Mouse (Mus musculus): ENCODE data around the gene Asb3.
A peak's percentile ranks its signal among the peaks of the same experiment; 100 is the strongest.

Asb3 gene

DNA sequence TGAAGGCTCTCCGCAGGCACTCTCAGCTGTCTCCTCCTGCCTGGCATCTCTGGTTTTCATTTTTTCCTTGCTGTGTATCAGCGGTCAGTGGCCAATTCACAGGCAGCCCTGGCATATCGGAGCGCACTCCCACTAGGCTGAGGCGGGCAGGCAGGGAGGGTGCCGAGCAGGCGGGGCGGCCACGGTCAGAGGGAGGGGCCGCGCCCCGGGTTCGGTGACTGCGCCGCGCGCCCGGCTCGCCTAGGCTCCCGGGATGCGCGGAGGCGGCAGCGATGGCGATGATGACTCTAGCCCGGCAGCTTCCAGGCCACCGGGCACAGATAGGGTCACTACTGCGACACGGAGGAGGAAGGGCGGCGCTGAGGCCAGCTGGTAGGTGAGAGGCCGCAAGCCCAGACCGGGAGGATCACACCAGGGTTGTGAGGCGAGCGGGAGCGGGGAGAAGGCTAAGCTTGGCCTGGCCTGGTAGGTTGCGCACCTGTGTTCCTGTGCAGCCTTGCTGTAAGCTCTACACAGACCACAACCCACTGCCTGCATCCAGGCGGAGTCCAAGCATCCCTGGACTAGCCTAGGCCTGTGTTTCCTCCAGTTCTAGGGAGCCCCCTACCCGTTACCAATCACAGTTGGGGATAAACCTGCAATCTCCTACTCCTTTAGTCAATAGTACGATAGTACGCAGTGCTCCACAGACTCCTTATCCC lies at the start of gene Asb3, which contains the start of gene Gpr75:
Gene Asb3, plus strand, starts transcription at position 246 of the 701 bp plus-strand sequence.
Gene Gpr75, plus strand, starts transcription at position 188 of the 701 bp plus-strand sequence.
- DNase-seq (ENCODE audit: low spot score in 2 of 2): peak; percentile 34 to 65

DNA sequence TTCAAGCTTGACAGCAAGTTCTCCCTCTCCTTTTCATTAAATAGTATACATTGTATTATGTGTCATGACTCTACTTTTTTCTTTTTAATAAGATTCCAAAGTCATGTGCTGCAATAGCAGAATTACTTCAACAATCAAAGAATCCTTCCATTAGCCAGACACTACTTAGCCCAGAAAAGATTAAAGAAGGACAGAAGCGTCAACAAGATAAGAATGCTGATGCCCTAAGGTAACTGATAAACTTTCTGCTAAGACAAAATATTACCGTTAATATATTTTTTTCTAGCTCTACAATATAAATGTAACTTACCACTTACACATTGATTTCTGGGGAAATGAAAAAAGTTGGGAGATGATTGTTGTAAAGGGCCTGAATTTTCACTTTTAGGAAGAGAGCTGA lies 46.4 kb upstream of the Asb3 start:
- DNase-seq (ENCODE audit: low spot score in 2 of 2): no peak

DNA sequence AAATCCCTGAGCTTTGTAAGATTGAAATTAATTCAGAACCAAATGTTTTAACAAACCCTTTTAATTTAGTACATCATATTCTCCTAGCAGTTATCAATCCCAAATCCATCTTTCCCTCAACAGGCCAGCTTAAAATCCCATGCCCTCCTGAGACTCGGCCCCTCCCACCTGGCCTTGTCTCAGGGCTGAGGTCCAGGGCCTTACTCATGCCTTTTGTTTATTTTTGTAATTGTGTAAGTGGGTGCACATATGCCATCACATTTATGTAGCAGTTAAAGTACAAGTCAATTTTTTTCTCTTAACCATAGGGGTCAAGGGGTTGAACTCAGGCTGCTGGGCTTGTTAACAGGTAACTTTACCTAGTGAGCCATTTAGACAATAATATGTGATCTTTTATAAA lies 40.9 kb upstream of the Asb3 start:
- no peak for DNase-seq (ENCODE audit: low spot score in 2 of 2)

DNA sequence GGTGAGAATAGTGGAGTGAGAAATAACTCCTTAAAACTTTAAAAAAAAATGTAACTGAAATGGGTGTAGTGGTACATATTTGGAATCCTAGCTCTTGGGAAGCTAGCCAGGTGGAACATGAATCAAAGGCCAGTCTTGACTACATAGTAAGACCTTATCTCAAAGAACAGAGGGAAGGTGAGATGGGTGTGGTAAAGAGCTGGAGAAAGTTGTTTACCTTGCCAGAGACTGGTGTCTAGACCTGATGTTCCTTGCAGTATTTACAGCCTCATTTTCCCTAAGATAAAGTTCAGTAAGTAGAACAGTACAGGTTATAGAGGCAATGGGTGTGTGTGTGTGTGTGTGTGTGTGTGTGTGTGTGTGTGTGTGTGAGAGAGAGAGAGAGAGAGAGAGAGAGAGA lies 12.8 kb upstream of the Asb3 start:
- no peak for DNase-seq (ENCODE audit: low spot score in 2 of 2)

DNA sequence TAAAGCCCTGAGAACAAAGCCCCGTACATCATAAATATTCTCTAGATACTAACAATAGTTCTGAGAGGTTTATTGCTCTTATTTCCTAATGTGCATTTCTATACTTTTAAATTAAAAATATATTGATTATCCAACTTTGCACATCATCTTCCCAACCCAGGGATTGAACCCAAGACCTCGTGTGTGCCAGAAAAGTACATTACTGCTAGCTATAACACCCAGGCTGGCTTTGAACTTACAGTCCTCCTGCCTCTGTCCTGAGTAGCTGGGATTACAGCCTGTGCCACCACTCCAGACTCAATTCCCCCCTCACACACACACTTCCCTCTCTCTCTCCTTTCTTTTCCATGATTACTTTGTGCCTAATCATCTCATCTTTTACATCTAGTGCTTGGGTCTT lies 2.9 kb downstream of the Asb3 start:
- DNase-seq (ENCODE audit: low spot score in 2 of 2): no peak

DNA sequence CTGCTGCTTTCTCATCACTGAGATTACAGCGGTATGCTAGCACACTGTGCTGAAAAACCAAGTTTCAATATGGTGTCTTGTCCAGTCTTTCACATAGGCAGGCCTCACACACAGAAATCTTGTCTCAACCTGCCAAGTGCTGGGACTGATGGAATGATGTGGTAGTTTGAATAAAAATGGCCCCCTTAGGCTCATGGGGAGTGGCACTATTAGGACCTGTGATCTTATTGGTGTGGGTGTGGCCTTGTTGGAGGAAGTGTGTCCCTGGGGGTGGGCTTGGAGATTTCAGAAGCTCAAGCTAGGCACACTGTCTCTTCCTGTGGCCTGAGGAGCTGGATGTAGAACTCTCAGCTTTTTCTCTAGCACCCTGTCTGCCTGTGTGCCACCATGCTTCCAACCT lies 11.0 kb downstream of the Asb3 start:
- no peak for DNase-seq (ENCODE audit: low spot score in 2 of 2)

DNA sequence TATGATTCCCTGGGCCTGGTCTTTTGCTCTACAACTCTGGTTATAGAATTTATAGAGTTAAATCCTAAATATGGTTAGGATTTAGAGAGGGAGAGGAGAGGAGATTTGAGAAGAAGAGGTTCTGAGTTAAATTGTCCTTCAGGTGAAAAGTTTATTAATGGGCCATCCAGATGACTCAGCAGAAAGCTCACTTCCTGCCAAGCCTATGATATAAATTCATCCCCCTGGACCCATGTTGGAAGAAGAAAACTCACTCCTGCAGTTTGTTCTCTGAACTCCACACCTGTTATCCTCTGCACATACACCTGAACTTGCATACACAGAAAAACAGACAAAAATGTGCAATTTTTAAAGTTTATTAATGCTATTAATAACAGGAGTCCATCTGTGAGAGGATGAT lies 14.1 kb downstream of the Asb3 start:
- no peak for DNase-seq (ENCODE audit: low spot score in 2 of 2)

DNA sequence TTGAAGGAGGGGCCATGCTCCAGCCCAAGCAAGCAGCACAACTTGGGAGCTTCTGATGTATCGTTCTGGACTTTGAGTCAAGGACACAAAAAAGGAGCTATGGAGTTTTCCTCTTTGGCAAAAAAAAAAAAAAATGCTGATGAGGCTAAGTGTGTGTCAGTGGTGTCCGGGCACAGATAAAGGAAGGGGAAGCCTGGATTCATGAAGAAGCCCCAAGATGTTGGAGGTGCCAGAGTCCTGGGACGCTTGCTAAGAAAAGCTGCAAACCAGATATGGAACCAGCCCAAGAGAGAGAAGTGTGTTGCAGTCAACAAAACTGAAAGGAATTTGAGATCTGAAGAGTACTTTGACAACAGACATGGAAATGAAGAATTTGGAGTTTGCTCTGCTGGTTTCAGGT lies 27.1 kb downstream of the Asb3 start:
- DNase-seq (ENCODE audit: low spot score in 2 of 2): no peak

DNA sequence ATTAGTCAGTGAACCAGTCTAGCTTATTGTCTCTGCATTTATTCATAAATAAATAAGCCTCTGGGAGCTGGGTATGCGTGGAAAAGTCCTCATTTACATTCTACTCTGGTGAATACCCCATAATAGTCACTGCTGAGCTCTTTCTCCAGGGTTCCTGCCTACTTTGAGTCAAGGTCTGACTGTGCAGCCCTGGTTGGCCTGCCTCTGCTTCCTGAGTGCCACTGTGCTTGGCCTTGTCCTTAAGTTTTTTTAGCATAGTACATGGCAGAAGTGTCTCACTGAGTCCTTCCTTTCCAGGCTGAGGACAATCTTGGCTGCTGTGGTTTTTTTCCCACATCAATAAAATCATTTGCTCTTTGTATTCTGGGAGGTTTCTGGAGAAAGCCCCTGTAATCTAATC lies 35.4 kb downstream of the Asb3 start:
- no peak for DNase-seq (ENCODE audit: low spot score in 2 of 2)

DNA sequence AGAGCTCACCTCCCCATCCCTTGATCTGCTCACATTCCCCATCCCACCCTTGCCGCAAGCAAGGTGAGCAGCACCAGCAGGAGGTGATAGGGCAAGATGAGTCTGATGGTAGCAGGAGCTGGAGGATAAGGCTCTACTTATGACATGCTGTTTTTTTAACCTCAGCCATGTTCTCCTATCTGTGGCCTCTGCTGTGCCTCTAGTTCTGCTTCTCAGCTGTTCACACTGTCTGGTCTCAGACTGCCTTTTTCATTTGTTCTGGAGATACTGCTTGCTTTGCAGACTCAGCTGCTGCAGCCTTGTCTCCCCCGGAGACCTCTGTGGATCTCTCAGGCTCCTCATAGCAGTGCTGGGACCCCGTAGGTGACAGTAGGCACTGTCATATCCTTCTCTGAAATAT lies 38.1 kb downstream of the Asb3 start:
- DNase-seq (ENCODE audit: low spot score in 2 of 2): no peak

DNA sequence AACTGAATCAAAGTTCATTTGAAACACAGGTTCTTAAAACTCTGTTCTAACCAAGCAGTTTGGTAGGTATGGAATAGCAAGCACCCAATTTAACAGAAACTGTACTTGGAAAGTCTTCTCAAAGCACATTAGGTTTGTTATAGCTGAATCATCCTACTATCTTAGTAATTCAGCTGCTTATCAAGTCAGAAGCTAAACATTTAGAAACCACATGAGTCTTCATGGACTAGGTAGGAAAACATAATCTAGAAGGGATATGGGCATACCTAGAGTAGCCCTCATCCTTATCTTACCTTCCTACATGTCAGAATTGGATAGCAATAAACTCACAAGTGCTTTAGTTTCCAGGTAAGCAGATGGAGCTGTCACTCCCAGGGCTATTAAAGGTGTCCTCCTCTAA lies 42.9 kb downstream of the Asb3 start:
- no peak for DNase-seq (ENCODE audit: low spot score in 2 of 2)

DNA sequence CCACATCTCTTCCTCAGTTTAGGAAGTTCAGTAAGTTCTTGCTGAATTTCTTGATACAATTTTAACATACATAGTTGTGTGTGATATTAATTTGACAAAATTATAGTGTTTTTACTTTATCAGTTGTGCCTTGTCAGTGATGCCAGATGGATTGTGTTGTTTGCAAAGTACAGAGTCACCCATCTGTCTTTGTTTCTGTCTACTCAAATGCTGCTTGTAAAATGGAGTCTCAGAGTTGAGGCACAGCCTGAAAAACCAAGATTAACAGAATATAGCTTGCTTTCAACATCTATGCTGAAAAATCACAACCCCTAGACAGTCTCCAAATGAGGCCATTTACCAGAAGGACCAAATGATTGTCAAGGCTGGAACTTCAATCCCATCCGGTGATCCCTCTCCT lies 43.3 kb downstream of the Asb3 start:
- DNase-seq (ENCODE audit: low spot score in 2 of 2): no peak

DNA sequence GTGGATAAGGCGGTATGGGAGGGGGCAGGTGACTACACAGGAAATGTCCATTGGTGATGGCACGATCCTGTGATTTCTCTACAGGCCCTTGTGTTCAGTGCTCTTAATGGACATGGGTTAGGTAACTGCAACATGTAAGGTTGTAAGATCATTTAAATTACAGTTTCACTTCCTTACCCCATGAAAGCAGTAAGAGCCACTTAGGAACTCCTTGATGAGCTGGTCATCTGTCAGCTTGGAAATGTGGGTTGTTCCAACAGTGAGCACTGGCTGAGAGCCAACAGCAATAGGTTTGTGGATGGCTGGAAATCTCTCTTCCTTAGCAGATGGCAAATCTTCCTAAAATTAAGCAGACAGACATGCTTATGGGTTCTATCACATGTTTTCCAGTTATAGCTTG lies 58.3 kb downstream of the Asb3 start:
- DNase-seq (ENCODE audit: low spot score in 2 of 2): peak in 1 of 2 experiments; percentile 26

DNA sequence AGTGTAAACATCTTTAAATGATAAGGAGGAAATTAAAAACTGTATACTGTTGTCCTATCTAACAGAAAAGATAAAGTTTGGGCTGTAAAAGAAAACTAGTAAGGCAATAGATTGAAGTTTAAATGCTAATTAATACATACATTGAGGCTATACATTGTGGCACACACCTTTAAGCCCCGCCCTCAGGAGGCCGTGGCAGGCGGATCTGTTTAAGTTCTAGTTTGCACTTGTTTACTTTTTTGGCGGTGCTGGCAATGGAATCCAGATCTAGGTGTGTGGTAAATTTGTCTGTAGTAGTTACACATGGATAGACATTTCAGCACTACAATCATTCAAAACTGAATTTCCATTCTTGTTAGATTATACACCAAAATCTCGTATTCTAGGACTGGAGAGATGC lies 67.6 kb downstream of the Asb3 start:
- DNase-seq (ENCODE audit: low spot score in 2 of 2): no peak

DNA sequence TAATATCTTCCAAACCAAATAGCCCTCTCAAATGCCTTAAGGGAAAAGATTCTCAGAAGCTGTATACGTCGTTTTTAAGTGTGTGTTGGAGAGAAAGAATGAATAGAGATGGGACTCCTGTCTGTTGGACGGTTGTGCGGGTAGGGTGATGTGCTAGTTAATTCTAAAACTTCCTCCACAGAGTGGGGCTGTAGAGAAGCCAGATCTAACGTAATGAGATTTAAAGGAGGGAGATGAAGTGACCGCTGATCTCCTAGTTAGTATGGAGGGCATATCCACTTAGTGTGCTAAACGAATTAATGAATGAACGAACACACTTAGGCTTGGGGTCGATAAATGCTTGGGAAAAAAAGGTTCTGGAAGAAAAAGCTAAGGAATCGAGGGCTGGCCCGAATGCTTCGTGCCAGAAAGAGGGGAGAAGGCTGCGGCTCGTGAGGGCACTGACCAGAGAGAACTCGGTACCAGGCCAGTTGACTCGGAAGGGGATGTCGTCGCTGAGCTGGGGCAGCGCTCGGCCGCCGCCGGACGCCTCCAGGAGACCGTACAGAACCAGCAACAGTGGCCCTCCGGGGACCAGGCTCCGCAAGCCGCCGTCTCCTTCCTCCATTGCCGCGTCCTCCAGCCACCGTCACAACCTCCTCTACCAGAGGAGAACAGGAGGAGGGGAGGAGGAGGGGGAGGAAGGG lies 68.4 kb downstream of the Asb3 start:
- DNase-seq (ENCODE audit: low spot score in 2 of 2): peak; percentile 25 to 35

DNA sequence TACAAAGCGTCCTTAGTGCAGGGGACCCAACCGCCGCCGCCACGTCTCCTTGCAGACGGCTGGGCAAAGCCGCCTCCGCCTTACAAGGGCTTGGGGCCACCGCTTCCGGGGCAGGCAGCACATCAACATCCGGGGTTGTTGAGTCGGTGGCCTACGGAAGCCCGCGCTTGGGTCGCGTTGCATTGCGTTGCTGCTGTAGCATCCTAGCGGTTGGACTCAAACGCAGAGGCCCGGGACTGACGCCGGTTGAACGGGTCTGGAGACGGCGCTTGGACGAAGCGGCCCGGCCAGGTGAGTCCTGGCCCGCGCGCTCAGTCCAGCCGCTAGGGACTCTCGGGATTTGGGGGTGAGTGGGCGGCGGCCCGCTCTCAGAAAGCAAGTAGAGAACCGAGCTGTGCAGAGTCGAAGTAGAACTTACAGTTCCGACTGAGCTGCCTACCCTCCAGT lies 69.1 kb downstream of the Asb3 start, which contains the start of gene Erlec1:
Gene Erlec1, minus strand, starts transcription at position 57 of the 447 bp plus-strand sequence.
- peak; percentile 75 to 82 for DNase-seq (ENCODE audit: low spot score in 2 of 2)

DNA sequence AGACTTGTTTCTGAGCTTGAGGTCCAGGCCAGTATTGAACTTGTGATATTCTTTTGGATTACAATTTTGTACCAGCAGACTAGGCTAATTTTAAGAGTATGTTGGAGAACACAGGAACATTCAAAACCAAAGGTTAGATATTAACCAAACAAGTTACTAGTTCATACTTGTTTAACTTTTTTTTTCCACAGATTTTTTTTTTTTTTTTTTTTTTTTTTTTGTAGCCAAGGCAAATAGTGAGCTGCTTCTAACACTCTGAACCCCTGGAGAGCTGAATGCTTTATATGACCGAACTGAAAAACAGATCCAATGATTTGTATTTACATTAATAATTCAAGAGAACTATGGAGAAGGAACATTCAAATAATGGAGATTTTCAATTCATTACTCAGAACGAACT lies 100.0 kb downstream of the Asb3 start:
- DNase-seq (ENCODE audit: low spot score in 2 of 2): no peak

DNA sequence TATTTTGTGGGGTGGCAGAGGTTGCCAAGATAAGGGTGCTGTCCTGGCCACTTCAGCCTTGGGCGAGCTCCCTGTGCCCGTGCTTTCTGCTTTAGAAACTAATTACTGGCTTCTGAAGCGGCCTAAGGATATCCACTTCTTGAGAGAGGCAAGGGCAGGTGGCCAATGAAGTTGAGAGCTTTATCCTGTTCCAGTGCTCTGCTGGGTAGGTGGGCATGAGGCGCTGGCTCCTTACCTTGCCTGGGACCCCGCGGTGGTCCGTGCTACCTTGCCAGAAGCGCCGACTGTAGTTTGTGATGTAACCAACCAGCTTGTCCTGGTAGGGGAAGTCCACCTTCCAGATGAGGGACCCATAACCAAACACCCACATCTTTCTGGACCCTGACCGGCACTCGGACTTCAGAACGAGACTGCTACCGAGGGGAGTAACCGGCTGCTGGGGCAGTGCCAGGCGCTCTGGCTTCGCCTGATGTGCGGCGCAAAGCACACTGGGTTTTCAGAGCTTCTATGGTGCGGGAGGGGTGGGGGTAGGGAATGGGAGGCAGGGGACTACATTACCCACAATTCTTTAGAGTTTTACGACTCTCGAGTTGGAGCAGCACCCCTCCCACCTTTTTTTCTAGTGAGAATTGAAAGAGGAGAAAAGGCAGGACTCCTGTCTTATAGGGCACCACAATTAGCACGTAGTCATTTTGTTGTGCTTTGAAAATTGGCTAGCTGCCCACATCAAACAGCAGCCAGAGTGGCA lies 100.8 kb downstream of the Asb3 start, which contains the start of gene Chac2:
Gene Chac2, minus strand, starts transcription at position 474 of the 748 bp plus-strand sequence.
- DNase-seq (ENCODE audit: low spot score in 2 of 2): peak; percentile 61 to 85

DNA sequence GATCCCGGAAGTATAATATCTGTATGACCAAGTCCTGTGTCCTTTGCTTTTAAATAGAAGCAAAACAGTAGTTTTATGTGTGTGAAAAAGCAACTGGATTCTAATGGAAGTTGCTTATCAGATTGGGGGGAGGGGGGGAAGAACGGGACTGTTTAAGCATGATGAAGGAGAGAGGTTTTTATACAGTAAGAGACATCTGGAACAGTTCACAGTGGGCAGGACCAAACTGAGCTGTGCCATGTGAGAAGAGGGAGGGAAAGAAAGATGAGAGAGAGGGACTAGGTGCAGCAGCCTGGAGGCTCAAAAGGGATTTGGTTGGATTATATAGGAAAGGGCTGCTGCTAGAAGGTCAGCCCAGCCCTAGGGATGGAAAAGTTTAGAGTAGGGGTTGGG lies 101.4 kb downstream of the Asb3 start:
- DNase-seq (ENCODE audit: low spot score in 2 of 2): no peak

DNA sequence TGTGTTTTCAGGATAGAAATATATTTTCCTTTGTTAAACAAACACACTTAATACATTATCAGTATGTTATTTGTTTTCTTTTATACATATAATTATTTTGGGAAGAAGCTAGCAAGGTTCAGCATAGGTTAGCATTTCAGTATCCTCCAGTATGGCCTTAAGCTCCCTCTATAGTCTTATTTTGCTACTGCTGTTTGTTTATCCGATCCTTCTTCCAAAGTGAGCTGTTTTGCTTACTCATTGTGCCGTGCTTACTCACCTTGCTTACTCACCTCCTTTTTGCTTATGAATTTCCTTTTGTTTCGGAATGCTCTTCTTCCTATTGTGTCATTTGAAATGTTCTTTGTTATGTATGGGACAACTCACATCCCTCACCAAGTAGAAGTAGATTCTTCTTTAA lies 111.5 kb downstream of the Asb3 start:
- DNase-seq (ENCODE audit: low spot score in 2 of 2): no peak

DNA sequence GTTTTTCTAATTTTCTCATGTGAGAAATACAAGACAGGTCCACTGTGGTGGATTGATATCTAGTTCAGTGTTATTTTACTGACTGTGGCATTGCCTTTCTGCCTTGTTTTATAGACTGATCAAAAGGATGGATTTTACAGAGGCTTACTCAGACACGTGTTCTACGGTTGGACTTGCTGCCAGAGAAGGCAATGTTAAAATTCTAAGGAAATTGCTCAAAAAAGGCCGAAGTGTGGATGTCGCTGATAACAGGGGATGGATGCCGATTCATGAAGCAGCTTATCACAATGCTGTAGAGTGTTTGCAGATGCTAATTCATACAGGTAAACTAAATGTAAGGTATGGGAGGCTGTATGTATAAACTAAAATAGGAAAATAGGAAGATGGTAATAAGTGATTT lies 113.0 kb downstream of the Asb3 start:
- no peak for DNase-seq (ENCODE audit: low spot score in 2 of 2)

DNA sequence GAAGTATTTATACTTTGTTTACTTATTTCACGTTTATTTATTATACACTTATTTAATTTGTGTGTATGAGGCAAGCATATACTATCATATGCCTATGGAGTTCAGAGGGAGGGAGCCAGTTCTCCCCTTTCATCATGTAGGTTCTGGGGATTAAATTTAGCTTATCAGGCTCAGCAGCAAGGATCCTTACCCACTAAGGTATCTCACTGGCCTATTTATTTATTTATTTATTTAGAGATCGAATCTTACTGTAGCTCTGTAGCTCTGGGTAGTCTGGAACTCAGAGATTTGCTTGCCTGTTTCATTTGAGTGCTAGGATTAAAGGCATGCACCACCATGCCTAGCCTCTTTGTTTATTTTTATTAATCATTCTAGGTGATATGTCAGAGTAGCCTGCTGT lies 113.5 kb downstream of the Asb3 start:
- no peak for DNase-seq (ENCODE audit: low spot score in 2 of 2)

DNA sequence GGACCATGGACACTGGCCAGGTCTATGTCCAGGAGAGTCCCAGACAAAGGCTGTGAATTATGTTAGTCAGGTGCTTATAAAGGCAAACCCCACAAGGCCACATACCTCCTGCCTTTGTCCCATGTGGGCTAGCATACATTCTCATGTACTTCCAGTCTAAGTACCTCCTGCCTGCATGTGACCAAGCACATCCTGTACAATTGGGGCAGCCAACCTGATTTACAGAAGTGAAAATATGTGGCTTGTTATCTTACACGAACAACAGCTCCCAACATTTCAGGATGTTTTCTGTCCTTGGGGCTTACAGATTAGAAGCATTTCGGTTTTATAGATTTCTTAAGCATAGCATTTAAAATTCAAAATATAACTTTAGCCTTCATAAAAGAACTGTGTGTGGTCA lies 114.8 kb downstream of the Asb3 start:
- no peak for DNase-seq (ENCODE audit: low spot score in 2 of 2)

All from cerebellum, postnatal 4 days (tissue).